Mouse (Mus musculus) E14TG2a.4 (cell line): ENCODE results near the gene Zfp786.

ENCODE experiments used
- CTCF ChIP-seq: conservative IDR thresholded peaks from 2 replicates; pipeline ENCODE4 v1.5.1; 2014; ENCODE audit warnings: low read length
- NANOG ChIP-seq: IDR thresholded peaks from 2 replicates; pipeline ENCODE4 v1.6.1; 2014; ENCODE audit warnings: borderline replicate concordance, low read length, mixed read lengths
- POU5F1 ChIP-seq: IDR thresholded peaks from 2 replicates; pipeline ENCODE4 v1.6.1; 2014; ENCODE audit warnings: low read length, borderline replicate concordance

- TF ChIP-seq CTCF (no peak), NANOG (no peak), POU5F1 (no peak)
These were observed 42.5 kb downstream of the Zfp786 start for GRCm38 (mm10) chr6:47787941-47788736.
